Mouse (Mus musculus) myocyte (in vitro differentiated cells): ENCODE results near the gene Kcnmb1.

Experiments
- CEBPB ChIP-seq: IDR thresholded peaks from 2 replicates; pipeline ENCODE4 v1.6.1; 2011; ENCODE audit warnings: mild to moderate bottlenecking, moderate library complexity; ENCODE audit not compliant: poor library complexity, insufficient read depth, severe bottlenecking
- E2F4 ChIP-seq: IDR thresholded peaks from one replicate; pipeline ENCODE4 v1.6.1; 2011; ENCODE audit warnings: mild to moderate bottlenecking, control low read depth, moderate library complexity; ENCODE audit not compliant: insufficient read depth
- MAX ChIP-seq: IDR thresholded peaks from one replicate; pipeline ENCODE4 v1.6.1; 2011; ENCODE audit warnings: low read depth, mild to moderate bottlenecking, control low read depth
- MYOG ChIP-seq, 3 experiments: IDR thresholded peaks; one replicate each; pipeline ENCODE4 v1.6.1; 2011; ENCODE audit warnings: control low read depth in 2 of 3, low read depth in 2 of 3, mild to moderate bottlenecking in 2 of 3; ENCODE audit not compliant: insufficient read length in 2 of 3, control insufficient read depth in 1 of 3, insufficient read depth in 1 of 3
- POLR2A ChIP-seq: IDR thresholded peaks from one replicate; pipeline ENCODE4 v1.6.1; 2011; ENCODE audit warnings: low read depth, mild to moderate bottlenecking, control low read depth, moderate library complexity; ENCODE audit not compliant: insufficient read length
- TCF12 ChIP-seq: IDR thresholded peaks from one replicate; pipeline ENCODE4 v1.6.1; 2011; ENCODE audit warnings: mild to moderate bottlenecking, control low read depth; ENCODE audit not compliant: poor library complexity, insufficient read depth, severe bottlenecking
- TCF3 ChIP-seq: IDR thresholded peaks from one replicate; pipeline ENCODE4 v1.6.1; 2011; ENCODE audit warnings: low read depth, control low read depth; ENCODE audit not compliant: insufficient read length
- USF1 ChIP-seq: IDR thresholded peaks from one replicate; pipeline ENCODE4 v1.6.1; 2011; ENCODE audit warnings: low read depth, mild to moderate bottlenecking, control low read depth, moderate library complexity

GRCm38 (mm10) chr11:33998244-33998643 is 35.4 kb downstream of the Kcnmb1 start:
- no peak for TF ChIP-seq TCF12
- no peak for TF ChIP-seq CEBPB
- no peak for TF ChIP-seq MYOG (IDR thresholded peaks at IDR 0.05; ENCODE audit: control insufficient read depth in 1 of 3, insufficient read depth in 1 of 3, insufficient read length in 2 of 3, low read depth in 2 of 3)
- no peak for TF ChIP-seq MAX
- no peak for TF ChIP-seq USF1
- TF ChIP-seq POLR2A: no peak
- no peak for TF ChIP-seq TCF3
- TF ChIP-seq E2F4: no peak
